Mouse (Mus musculus): ENCODE results near the gene Rsph1. TPM values are rescaled to one million over a fixed set of nuclear protein-coding genes. Genes with fewer than 3 reads are reported as not detected.

The Rsph1 gene
- polyA plus RNA-seq, 1 experiment from 2014 or later = 2.4 TPM

DNA sequence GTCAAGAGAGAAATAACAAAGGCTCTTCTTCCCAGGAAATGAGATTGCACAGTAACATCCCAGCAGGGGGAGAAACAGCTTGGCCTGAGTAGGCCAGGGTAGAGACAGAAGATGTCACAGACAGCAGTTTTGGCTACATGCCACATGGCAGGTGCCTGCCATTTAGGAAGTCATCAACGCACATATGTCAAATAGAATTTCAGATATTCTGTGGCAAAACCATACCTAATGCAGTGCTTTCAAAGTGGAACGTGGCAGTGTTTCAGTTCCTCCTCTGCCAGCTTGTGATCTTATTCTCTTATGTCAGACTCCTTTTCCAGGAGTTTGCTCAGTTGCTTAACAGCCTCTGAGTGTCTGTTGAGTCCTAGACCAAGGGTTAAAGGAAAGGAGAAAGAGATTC lies 8.7 kb upstream of the Rsph1 start:
- Histone ChIP-seq H3K9ac (no peak overlapping the region), H3K4me2 (no peak overlapping the region), H3K27ac (no peak overlapping the region), H3K9me3 (replicated peaks) (no peaks in the 10 kb centered on the region), H3K4me1 (no peaks in the 10 kb centered on the region), H3K27me3 (0 out of 2 replicates have a peak, but pooled peaks cover 6% of the 10 kb centered on the region), H3K36me3 (no peaks in the 10 kb centered on the region), H3K4me3 (replicated peaks) (no peak overlapping the region)
- 80% methylated on average over 2 of the region's 2 CpGs for WGBS
- no peak for ATAC-seq (replicated peaks; ENCODE audit: low FRiP score)

DNA sequence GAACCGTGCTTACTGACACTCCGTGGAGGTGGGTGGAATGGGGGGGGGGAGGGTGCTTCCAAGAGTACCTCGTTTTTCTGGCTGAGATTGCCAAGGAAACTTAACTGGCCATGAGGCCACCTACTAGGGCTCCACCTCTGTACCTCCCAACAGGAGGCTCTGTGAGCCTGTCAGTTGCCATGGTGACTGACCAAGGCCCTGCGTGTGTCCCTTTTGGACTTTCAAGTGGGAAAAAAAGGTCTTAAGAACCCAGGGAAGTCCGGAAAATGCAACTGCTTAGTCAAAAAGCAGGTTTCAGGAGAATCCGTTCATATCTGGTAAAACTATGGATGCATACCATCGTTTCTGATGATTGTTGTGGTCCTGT lies 5.5 kb upstream of the Rsph1 start:
- no peaks in the 10 kb centered on the region for H3K27me3 ChIP-seq
- H3K9me3 ChIP-seq (replicated peaks) = no peaks in the 10 kb centered on the region
- ATAC-seq (replicated peaks; ENCODE audit: low FRiP score) = no peak
- H3K4me2 ChIP-seq = no peak overlapping the region
- 28% methylated on average over 7 of the region's 7 CpGs for WGBS
- no peak overlapping the region for H3K9ac ChIP-seq
- H3K36me3 ChIP-seq = no peaks in the 10 kb centered on the region
- no peak overlapping the region for H3K27ac ChIP-seq
- 0 out of 2 replicates have a peak, but pooled peaks cover 2% of the 10 kb centered on the region for H3K4me1 ChIP-seq
- H3K4me3 ChIP-seq (replicated peaks) = no peak overlapping the region

DNA sequence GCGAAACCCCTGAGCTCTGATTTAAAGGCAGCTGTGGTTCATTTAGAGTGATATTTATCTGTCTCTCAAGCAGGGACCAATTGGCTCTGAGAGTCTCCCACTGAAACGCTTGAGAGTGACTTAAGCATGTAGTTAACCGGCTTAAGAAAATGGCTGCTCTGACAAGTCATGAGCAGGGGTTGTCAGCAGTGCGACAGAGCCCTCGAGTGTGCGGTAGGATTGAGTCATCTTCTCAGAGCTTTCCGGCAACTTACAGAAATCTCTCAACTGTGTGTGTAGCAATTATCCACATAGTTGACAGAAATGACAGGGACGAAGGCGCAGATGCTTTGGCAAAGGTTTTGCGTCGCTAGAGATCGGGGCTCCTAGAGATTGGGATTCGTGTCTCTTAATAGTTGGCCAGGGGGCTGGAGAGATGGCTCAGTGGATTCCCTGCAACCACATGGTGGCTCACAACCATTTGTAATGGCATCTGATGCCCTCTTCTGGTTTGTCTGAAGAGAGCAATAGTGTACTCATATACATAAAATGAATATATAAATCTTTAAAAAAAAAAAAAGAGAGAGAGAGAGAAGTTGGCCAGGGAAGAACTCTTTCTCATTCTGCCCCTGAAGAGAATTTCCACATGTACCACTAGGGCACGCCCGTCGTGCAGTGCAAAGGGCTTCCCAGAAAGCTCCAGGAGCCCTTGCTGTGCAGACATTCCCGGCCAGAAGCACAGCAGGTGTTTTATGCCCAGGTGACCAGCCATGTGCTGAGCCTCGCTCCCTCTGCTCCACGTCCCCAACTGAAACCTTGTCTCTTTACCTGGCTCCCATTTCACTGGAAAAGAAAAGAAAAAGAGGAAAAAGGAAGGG lies 4.9 kb upstream of the Rsph1 start:
- WGBS = 54% methylated on average over 19 of the region's 19 CpGs
- Histone ChIP-seq H3K27me3 (no peaks in the 10 kb centered on the region), H3K27ac (no peak overlapping the region), H3K4me2 (no peak overlapping the region), H3K4me1 (peaks cover 7% of the 10 kb centered on the region; the same call in 1 of the 2 replicates), H3K4me3 (replicated peaks) (no peak overlapping the region), H3K9ac (no peak overlapping the region), H3K36me3 (no peaks in the 10 kb centered on the region), H3K9me3 (replicated peaks) (no peaks in the 10 kb centered on the region)
- no peak for ATAC-seq (replicated peaks; ENCODE audit: low FRiP score)

DNA sequence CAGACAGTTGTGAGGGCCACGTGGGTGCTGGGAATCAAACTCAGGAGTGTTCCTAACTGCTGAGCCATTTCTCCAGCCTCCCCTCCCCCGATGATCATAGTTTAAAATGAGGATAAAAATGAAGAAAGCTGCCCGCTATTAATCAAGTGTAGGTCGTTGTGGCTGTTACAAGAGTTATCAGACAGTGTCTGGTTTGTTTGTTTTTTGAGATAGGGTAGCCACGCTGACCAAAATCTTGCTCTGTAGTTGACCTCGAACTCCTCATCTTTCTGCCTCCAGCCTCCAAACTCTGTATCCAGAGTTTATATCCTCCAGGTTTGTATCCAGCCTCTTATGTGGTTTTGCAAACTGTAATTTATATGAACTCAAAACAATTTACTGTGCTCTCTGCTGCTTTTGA lies 3.1 kb upstream of the Rsph1 start:
- H3K27me3 ChIP-seq = no peaks in the 10 kb centered on the region
- whole genome bisulfite sequencing = 52% methylated on average over 6 of the region's 6 CpGs
- H3K36me3 ChIP-seq = no peaks in the 10 kb centered on the region

DNA sequence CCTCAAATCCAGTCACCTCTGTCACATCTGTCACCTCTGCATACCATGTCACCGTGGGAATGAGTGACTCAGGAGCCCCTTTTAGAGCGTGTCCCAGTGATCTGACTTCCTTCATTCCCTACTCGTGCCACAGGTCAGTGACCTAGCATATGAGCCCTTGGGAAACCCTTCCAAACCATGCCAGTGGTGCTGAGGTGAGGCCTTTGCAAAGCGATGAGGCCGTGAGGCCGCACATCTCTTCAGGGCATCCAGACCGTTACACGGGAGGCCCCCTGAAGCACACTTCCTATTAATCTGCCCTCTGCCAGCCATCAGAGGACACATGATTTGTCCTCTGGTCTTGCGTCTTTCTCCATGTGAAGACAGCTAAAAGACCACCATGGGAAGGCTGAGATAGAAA lies 2.4 kb upstream of the Rsph1 start:
- Histone ChIP-seq H3K27me3 (no peaks in the 10 kb centered on the region), H3K4me3 (replicated peaks) (no peak overlapping the region), H3K27ac (no peak overlapping the region), H3K9me3 (replicated peaks) (no peaks in the 10 kb centered on the region), H3K4me2 (no peak overlapping the region), H3K9ac (no peak overlapping the region), H3K36me3 (no peaks in the 10 kb centered on the region), H3K4me1 (peaks cover 17% of the 10 kb centered on the region)
- WGBS = 64% methylated on average over 9 of the region's 9 CpGs
- no peak for ATAC-seq (replicated peaks; ENCODE audit: low FRiP score)

More for the DNA sequence above, 3.1 kb upstream of the Rsph1 start:
- no peak for ATAC-seq (replicated peaks; ENCODE audit: low FRiP score)
- no peak overlapping the region for H3K9ac ChIP-seq
- H3K9me3 ChIP-seq (replicated peaks) = no peaks in the 10 kb centered on the region
- no peak overlapping the region for H3K4me3 ChIP-seq (replicated peaks)
- H3K4me2 ChIP-seq = no peak overlapping the region
- no peak overlapping the region for H3K27ac ChIP-seq
- H3K4me1 ChIP-seq = peaks cover 17% of the 10 kb centered on the region

DNA sequence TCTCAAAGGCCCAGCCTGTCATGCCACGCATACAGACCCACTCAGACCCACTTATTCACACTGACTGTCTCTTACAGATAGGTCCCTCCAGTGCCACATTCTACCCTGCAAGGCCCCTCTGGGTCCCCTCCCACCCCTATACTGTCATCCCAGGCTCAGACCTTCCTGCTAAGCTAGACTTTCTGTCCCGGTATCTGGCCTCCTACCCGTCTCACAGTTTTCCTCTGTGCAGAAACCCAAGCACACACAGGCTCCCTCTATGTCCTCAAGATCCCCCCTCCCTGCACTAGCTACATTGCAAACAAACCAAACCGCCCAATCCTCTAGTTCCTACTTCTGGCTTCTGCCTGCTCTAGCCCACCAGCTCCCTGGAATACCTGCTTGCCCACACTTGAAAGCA lies 748 bp upstream of the Rsph1 start:
- H3K4me2 ChIP-seq = no peak overlapping the region
- H3K27ac ChIP-seq = no peak overlapping the region
- H3K4me1 ChIP-seq = peaks cover 17% of the 10 kb centered on the region
- H3K36me3 ChIP-seq = no peaks in the 10 kb centered on the region
- peak; percentile 24; the same call in 1 of the 2 replicates for ATAC-seq (replicated peaks; ENCODE audit: low FRiP score)
- 69% methylated on average over 4 of the region's 4 CpGs for WGBS
- H3K27me3 ChIP-seq = no peaks in the 10 kb centered on the region
- no peak overlapping the region for H3K4me3 ChIP-seq (replicated peaks)
- no peaks in the 10 kb centered on the region for H3K9me3 ChIP-seq (replicated peaks)
- no peak overlapping the region for H3K9ac ChIP-seq

DNA sequence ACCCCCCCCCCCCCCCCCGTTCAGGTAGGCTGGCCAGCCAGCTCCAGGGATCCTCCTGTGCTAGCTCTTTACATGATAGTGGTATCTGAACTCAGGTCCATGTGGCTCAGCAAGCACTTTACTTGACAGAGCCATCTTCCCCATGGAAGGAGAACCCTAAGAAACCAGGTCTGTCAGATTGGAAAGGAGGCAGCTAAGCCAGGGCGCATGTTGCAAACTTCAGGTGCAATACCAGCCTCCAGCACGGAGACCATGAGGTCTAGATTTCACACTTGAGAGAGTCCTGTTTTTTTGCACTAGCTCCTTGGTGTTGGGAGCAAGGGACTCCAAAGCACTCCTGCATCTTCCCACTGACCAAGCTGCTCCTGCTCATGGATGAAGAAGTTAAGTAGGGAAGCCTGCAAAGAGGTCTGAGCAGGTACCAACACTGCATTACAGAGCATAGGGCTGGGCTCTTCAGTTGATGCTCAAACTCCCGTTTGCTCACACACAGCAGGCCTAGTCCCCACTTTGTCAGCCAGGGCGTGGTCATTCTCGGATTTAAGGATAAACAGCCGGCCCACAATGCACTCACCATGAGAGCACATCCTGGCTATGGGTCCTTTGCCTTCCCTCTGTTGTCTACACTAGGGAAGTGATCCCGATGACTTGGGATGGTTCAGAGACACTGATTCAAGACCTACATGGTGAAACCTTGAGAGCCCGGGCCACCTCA lies 819 bp downstream of the Rsph1 start:
- Histone ChIP-seq H3K4me1 (peaks cover 17% of the 10 kb centered on the region), H3K27me3 (no peaks in the 10 kb centered on the region), H3K36me3 (no peaks in the 10 kb centered on the region), H3K9ac (peak overlapping the region; percentile 19; the same call in 1 of the 2 replicates), H3K9me3 (replicated peaks) (no peaks in the 10 kb centered on the region), H3K4me3 (replicated peaks) (peak overlapping the region; percentile 53), H3K4me2 (peak overlapping the region; percentile 79), H3K27ac (0 out of 2 replicates have a peak overlapping the region, but pooled peaks have one; percentile 1)
- no peak for ATAC-seq (replicated peaks; ENCODE audit: low FRiP score)
- WGBS = 23% methylated on average over 9 of the region's 9 CpGs

DNA sequence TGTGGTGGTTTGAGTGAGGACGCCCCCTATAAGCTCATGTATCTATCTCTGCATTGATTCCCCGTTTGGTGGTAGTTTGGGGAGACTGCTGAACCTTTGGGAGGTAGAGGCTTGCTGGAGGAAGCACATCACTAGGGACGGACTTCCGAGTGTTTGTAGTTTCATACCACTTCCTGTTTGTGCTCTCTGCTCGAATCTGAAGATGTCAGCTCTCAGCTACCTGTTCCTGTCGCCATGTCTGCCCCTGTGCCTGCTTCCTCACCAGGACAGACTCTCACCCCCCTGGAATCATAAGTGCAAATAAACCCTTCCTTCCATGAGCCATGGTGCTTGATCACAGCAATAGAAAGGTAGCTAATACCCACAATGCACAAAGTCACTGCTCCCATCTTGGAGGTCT lies 2.0 kb downstream of the Rsph1 start:
- Histone ChIP-seq H3K9me3 (replicated peaks) (no peaks in the 10 kb centered on the region), H3K4me2 (no peak overlapping the region), H3K36me3 (no peaks in the 10 kb centered on the region), H3K4me3 (replicated peaks) (no peak overlapping the region), H3K4me1 (peaks cover 17% of the 10 kb centered on the region), H3K9ac (no peak overlapping the region), H3K27ac (no peak overlapping the region), H3K27me3 (no peaks in the 10 kb centered on the region)
- 75% methylated on average over 6 of the region's 6 CpGs for WGBS
- no peak for ATAC-seq (replicated peaks; ENCODE audit: low FRiP score)

DNA sequence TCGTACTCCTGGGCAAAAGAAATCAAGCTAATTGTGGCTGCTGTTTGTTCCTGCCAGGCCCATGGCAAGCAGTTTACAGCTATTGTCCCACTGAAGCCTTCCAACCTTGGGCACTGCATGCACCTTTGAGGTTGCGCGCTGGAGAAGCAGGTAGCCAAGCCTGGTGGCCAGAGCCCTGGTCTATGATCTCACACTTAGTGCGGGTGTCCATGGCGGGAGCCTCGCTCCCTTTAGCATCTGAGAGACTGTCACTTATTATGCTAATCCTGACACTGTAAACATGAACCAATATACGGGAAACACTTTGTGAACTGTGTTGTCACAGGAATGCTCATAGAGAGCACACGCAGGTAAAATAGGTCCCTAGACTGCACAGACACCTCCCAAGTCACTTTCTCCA lies 3.6 kb downstream of the Rsph1 start:
- Histone ChIP-seq H3K4me3 (replicated peaks) (no peak overlapping the region), H3K4me1 (peaks cover 17% of the 10 kb centered on the region), H3K9ac (no peak overlapping the region), H3K9me3 (replicated peaks) (no peaks in the 10 kb centered on the region), H3K27ac (no peak overlapping the region), H3K4me2 (no peak overlapping the region), H3K27me3 (no peaks in the 10 kb centered on the region), H3K36me3 (no peaks in the 10 kb centered on the region)
- WGBS = 93% methylated on average over 8 of the region's 8 CpGs
- no peak for ATAC-seq (replicated peaks; ENCODE audit: low FRiP score)

DNA sequence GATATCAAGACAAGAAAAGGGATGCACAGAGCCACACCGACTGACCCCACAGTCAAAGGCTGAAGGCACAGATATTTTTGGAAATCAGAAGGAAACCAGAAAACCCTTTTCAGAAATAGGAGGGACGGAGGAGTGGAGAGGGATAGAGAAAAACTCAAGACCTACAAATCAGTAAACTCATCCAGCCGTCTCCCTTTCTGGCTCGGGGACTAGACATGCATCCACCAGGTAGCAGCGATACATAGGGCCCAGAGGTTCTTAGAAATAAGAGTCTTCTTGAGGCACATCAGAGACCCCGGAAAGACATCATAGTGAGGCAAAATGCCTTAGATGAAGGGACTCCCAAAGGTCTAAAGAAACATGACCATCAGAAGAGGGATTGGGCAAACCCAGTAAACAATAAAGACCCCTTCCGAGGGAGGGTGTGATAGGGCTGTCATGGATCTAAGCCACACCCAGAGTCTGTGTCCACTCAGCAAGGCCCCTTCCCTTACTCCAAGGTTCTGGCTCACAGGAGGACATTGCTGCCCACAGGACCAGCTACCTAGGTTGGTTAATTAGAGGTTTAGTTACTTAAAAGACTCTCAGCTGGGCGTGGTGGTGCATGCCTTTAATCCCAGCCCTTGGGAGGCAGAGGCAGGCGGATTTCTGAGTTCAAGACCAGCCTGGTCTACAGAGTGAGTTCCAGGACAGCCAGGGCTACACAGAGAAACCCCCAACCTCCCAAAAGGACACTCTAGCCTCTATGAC lies 4.6 kb downstream of the Rsph1 start:
- no peaks in the 10 kb centered on the region for H3K9me3 ChIP-seq (replicated peaks)
- H3K27me3 ChIP-seq = no peaks in the 10 kb centered on the region
- H3K4me2 ChIP-seq = no peak overlapping the region
- no peak overlapping the region for H3K4me3 ChIP-seq (replicated peaks)
- H3K4me1 ChIP-seq = peaks cover 14% of the 10 kb centered on the region
- no peak overlapping the region for H3K9ac ChIP-seq
- ATAC-seq (replicated peaks; ENCODE audit: low FRiP score) = no peak
- H3K36me3 ChIP-seq = no peaks in the 10 kb centered on the region
- WGBS = 88% methylated on average over 9 of the region's 9 CpGs
- no peak overlapping the region for H3K27ac ChIP-seq

DNA sequence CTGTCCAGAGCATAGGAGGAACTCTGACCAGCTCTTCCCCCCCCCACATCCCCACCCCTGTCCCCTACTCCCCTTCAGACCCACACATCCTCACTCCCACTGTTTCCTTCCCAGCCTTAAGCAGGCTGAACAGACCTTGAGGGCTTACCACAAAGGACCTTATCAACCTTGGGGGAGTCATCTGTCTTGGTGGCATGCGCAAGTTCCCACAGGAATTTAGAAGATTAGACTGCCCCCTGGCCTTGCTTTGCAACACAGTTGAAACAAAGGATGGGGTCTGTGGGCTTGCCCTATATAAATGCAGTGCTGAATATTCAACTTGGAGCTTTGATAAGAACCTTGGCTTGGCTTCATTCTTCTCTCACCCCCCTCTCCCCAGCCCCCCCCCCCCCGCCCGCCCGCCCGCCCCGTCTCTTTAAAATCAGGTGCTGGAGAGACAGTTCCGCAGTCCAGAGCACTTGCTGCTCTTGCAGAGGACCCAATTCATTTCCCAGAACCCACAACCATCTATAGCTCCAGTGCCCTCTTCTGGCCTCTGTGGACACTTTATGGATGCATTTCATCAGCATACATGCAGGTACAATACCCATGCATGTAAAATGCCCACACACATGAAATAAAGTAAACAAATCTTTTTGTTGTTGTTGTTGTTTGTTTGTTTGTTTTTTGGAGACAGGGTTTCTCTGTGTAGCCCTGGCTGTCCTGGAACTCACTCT lies 5.9 kb downstream of the Rsph1 start:
- Histone ChIP-seq H3K4me2 (no peak overlapping the region), H3K4me3 (replicated peaks) (no peak overlapping the region), H3K36me3 (no peaks in the 10 kb centered on the region), H3K27me3 (no peaks in the 10 kb centered on the region), H3K4me1 (peaks cover 2% of the 10 kb centered on the region; the same call in 1 of the 2 replicates), H3K9me3 (replicated peaks) (no peaks in the 10 kb centered on the region), H3K27ac (no peak overlapping the region), H3K9ac (no peak overlapping the region)
- WGBS = 72% methylated on average over 6 of the region's 7 CpGs
- no peak for ATAC-seq (replicated peaks; ENCODE audit: low FRiP score)
